ENCODE assay signal across 18 mouse cellular contexts in genomic region chr4:128217991-128218595, GRCm38 (mm10). TPM values are rescaled to one million over a fixed set of nuclear protein-coding genes. Genes with fewer than 3 reads are reported as not detected.
A peak's percentile ranks its signal among the peaks of the same experiment; 100 is the strongest.
DNase-seq lines count a peak whose midpoint lies in the region; ATAC-seq and TF ChIP-seq lines count a peak whose summit lies in the region.
"Had no signal": no experiment of that assay in that cellular context is flagged by ENCODE, and none has a peak within 500 bp of the region (broad histone marks: within the 10 kb centered on the region; RNA-seq: fewer than 3 reads in every experiment).

No protein-coding gene starts in this region.

- no peak for ATAC-seq in midbrain, embryonic 11.5 days (ENCODE audit: low FRiP score)
- ATAC-seq in liver, embryonic 11.5 days (replicated peaks; ENCODE audit: low FRiP score) = no peak

- DNase-seq in gastrocnemius, adult 2 months = peak; percentile 24
- DNase-seq in gastrocnemius, postnatal 36 days = no peak
- DNase-seq in midbrain, embryonic 11.5 days (ENCODE audit: low spot score, missing footprints) = peak; percentile 77
- DNase-seq in midbrain, embryonic 10.5 days (ENCODE audit: low spot score) = no peak
- peak; percentile 94 for DNase-seq in cerebellum, adult 9-10 months
- DNase-seq in layer of hippocampus, postnatal 10 days (ENCODE audit: low spot score in 2 of 2) = peak; percentile 25 to 35
- DNase-seq in liver, embryonic 11.5 days (ENCODE audit: low spot score) = no peak
- DNase-seq in spleen, postnatal 10 days (ENCODE audit: low spot score in 2 of 2) = no peak
- DNase-seq: adrenal gland, postnatal 36 days; kidney, adult 18-20 months; kidney, postnatal 36 days; liver; thymus, adult 18-20 months had no signal

- no peaks in the 10 kb centered on the region for H3K9me3 ChIP-seq in midbrain, embryonic 11.5 days (ENCODE audit: control insufficient read depth, low read length)
- peaks cover 6% of the 10 kb centered on the region; the same call in 1 of the 2 replicates for H3K9me3 ChIP-seq in midbrain, embryonic 10.5 days (replicated peaks)
- H3K9me3 ChIP-seq in liver, embryonic 11.5 days (ENCODE audit: control insufficient read depth, low read length) = no peaks in the 10 kb centered on the region
- H3K9me3 ChIP-seq: lung, embryonic 15.5 days had no signal

- H3K9ac ChIP-seq in midbrain, embryonic 11.5 days (ENCODE audit: low read length) = no peak overlapping the region
- no peak overlapping the region for H3K9ac ChIP-seq in liver, embryonic 11.5 days (ENCODE audit: low read depth, low read length)
- H3K9ac ChIP-seq: heart, embryonic 13.5 days; hindbrain, embryonic 14.5 days; lung, embryonic 15.5 days had no signal

- TF ChIP-seq CTCF in gastrocnemius, adult 2 months (IDR thresholded peaks at IDR 0.05) = no peak

- no peaks in the 10 kb centered on the region for H3K36me3 ChIP-seq in midbrain, embryonic 11.5 days (ENCODE audit: control insufficient read depth, insufficient read depth, low read length)
- no peaks in the 10 kb centered on the region for H3K36me3 ChIP-seq in midbrain, embryonic 10.5 days
- H3K36me3 ChIP-seq in liver, embryonic 11.5 days (ENCODE audit: control insufficient read depth, insufficient read depth, low read length) = no peaks in the 10 kb centered on the region
- H3K36me3 ChIP-seq: heart, embryonic 13.5 days; lung, embryonic 15.5 days had no signal

- no peaks in the 10 kb centered on the region for H3K27me3 ChIP-seq in midbrain, embryonic 11.5 days (ENCODE audit: control insufficient read depth, insufficient read depth, low read length)
- peaks cover 5% of the 10 kb centered on the region; the same call in 1 of the 2 replicates for H3K27me3 ChIP-seq in midbrain, embryonic 10.5 days (ENCODE audit: low read depth, poor library complexity, severe bottlenecking)
- no peaks in the 10 kb centered on the region for H3K27me3 ChIP-seq in liver, embryonic 11.5 days (replicated peaks; ENCODE audit: control insufficient read depth, insufficient read depth, low read length)
- H3K27me3 ChIP-seq: heart, embryonic 13.5 days; lung, embryonic 15.5 days had no signal

- no peak overlapping the region for H3K4me2 ChIP-seq in midbrain, embryonic 11.5 days
- no peak overlapping the region for H3K4me2 ChIP-seq in liver, embryonic 11.5 days
- H3K4me2 ChIP-seq: heart, embryonic 13.5 days; hindbrain, embryonic 14.5 days; lung, embryonic 15.5 days had no signal

- intact Hi-C loops in gastrocnemius, adult 2 months (cut with DNase I) = no loop called here
- intact Hi-C loops in gastrocnemius, postnatal 36 days (cut with DNase I) = no loop called here

- H3K27ac ChIP-seq in gastrocnemius, adult 2 months = no peak overlapping the region
- H3K27ac ChIP-seq in midbrain, embryonic 11.5 days (ENCODE audit: low read depth, low read length) = no peak overlapping the region
- H3K27ac ChIP-seq in midbrain, embryonic 10.5 days (replicated peaks) = no peak overlapping the region
- no peak overlapping the region for H3K27ac ChIP-seq in liver, embryonic 11.5 days (ENCODE audit: low read depth, low read length)
- H3K27ac ChIP-seq: heart, embryonic 13.5 days; hindbrain, embryonic 14.5 days; lung, embryonic 15.5 days had no signal

- H3K4me3 ChIP-seq in gastrocnemius, adult 2 months = no peak overlapping the region
- H3K4me3 ChIP-seq in midbrain, embryonic 11.5 days (ENCODE audit: low read depth, low read length) = no peak overlapping the region
- no peak overlapping the region for H3K4me3 ChIP-seq in midbrain, embryonic 10.5 days
- H3K4me3 ChIP-seq in liver, embryonic 11.5 days (ENCODE audit: low read depth, low read length) = no peak overlapping the region
- H3K4me3 ChIP-seq: heart, embryonic 13.5 days; lung, embryonic 15.5 days had no signal

- 67% methylated on average over 13 of the region's 13 CpGs for WGBS in midbrain, embryonic 11.5 days
- WGBS in midbrain, embryonic 10.5 days = 78% methylated on average over 13 of the region's 13 CpGs
- 70% methylated on average over 13 of the region's 13 CpGs for WGBS in liver, embryonic 11.5 days

- no peaks in the 10 kb centered on the region for H3K4me1 ChIP-seq in midbrain, embryonic 11.5 days (ENCODE audit: control insufficient read depth, insufficient read depth, low read length)
- H3K4me1 ChIP-seq in midbrain, embryonic 10.5 days = peaks cover 10% of the 10 kb centered on the region
- no peaks in the 10 kb centered on the region for H3K4me1 ChIP-seq in liver, embryonic 11.5 days (replicated peaks; ENCODE audit: control insufficient read depth, insufficient read depth, low read length)
- H3K4me1 ChIP-seq: lung, embryonic 15.5 days had no signal

RNA-seq across cellular contexts. Expression of gene Hmgb4, which starts 42.7 kb away (rescaled TPM):
- not detected for total RNA-seq in gastrocnemius, adult 2 months (2021)
- not detected for total RNA-seq in gastrocnemius, postnatal 36 days (2021)
- polyA plus RNA-seq in midbrain, embryonic 11.5 days (2014; fragmentation: Nextera tagmentation; extraction: Ambion mirVana) = not detected in 2 replicates
- not detected in 2 replicates for polyA plus RNA-seq in midbrain, embryonic 10.5 days (2016; fragmentation: Nextera tagmentation; extraction: Ambion mirVana)
- not detected for total RNA-seq in layer of hippocampus, postnatal 10 days (2021)
- polyA plus RNA-seq in liver, embryonic 11.5 days (2014; fragmentation: Nextera tagmentation; extraction: Ambion mirVana) = not detected in 2 replicates
- total RNA-seq: adrenal gland, postnatal 36 days; megakaryocyte, adult 5-6 weeks had no signal
- polyA plus RNA-seq: heart, embryonic 13.5 days; hindbrain, embryonic 14.5 days; lung, embryonic 15.5 days; neural tube, embryonic 14.5 days had no signal

Comparison
In these comparisons a context has a peak if more than half of its experiments do, and no peak if none do; other contexts are left out.
1. DNase-seq: peak in gastrocnemius, adult 2 months (single experiment), midbrain, embryonic 11.5 days (single experiment), cerebellum, adult 9-10 months (single experiment) and layer of hippocampus, postnatal 10 days (2 of 2); none in gastrocnemius, postnatal 36 days (0 of 2), midbrain, embryonic 10.5 days (single experiment), liver, embryonic 11.5 days (single experiment) and spleen, postnatal 10 days (0 of 2).